Mouse (Mus musculus): ENCODE measurements around the gene Gpr146. TPM values are rescaled to one million over a fixed set of nuclear protein-coding genes. Genes with fewer than 3 reads are reported as not detected.

Gpr146 gene
- total RNA-seq, 2 experiments from 2014 or later = 6.8 to 7.8 TPM

- peak; percentile 78 to 84 for DNase-seq (ENCODE audit: low spot score in 2 of 2)
These were observed 22.2 kb upstream of the Gpr146 start for GRCm38 (mm10) chr5:139355235-139355772.

GRCm38 (mm10) chr5:139358653-139359052 is 18.8 kb upstream of the Gpr146 start:
- DNase-seq (ENCODE audit: low spot score in 2 of 2) = peak in 1 of 2 experiments; percentile 49

GRCm38 (mm10) chr5:139359244-139359643 is 18.3 kb upstream of the Gpr146 start:
- no peak for DNase-seq (ENCODE audit: low spot score in 2 of 2)

GRCm38 (mm10) chr5:139363858-139364257 is 13.6 kb upstream of the Gpr146 start:
- DNase-seq (ENCODE audit: low spot score in 2 of 2) = peak; percentile 55

GRCm38 (mm10) chr5:139364260-139364910 is 13.1 kb upstream of the Gpr146 start:
- peak; percentile 97 for DNase-seq (ENCODE audit: low spot score in 2 of 2)

- peak; percentile 57 to 62 for DNase-seq (ENCODE audit: low spot score in 2 of 2)
These were observed 12.5 kb upstream of the Gpr146 start for GRCm38 (mm10) chr5:139364911-139365571.

- no peak for DNase-seq (ENCODE audit: low spot score in 2 of 2)
These were observed 11.7 kb upstream of the Gpr146 start for GRCm38 (mm10) chr5:139365827-139366226.

- no peak for DNase-seq (ENCODE audit: low spot score in 2 of 2)
These were observed 11.0 kb upstream of the Gpr146 start for GRCm38 (mm10) chr5:139366484-139366883.

- no peak for DNase-seq (ENCODE audit: low spot score in 2 of 2)
These were observed 9.5 kb upstream of the Gpr146 start for GRCm38 (mm10) chr5:139367884-139368458.

- DNase-seq (ENCODE audit: low spot score in 2 of 2) = no peak
These were observed 8.7 kb upstream of the Gpr146 start for GRCm38 (mm10) chr5:139368638-139369320.

- DNase-seq (ENCODE audit: low spot score in 2 of 2) = no peak
These were observed 7.2 kb upstream of the Gpr146 start for GRCm38 (mm10) chr5:139370336-139370735.

GRCm38 (mm10) chr5:139371118-139371517 is 6.4 kb upstream of the Gpr146 start:
- no peak for DNase-seq (ENCODE audit: low spot score in 2 of 2)

GRCm38 (mm10) chr5:139371631-139372401 is 5.7 kb upstream of the Gpr146 start:
- peak; percentile 88 to 89 for DNase-seq (ENCODE audit: low spot score in 2 of 2)

- DNase-seq (ENCODE audit: low spot score in 2 of 2) = no peak
These were observed 4.4 kb upstream of the Gpr146 start for GRCm38 (mm10) chr5:139373126-139373525.

- no peak for DNase-seq (ENCODE audit: low spot score in 2 of 2)
These were observed 3.5 kb upstream of the Gpr146 start for GRCm38 (mm10) chr5:139373889-139374444.

GRCm38 (mm10) chr5:139374841-139375240 is 2.7 kb upstream of the Gpr146 start:
- DNase-seq (ENCODE audit: low spot score in 2 of 2) = no peak

- no peak for DNase-seq (ENCODE audit: low spot score in 2 of 2)
These were observed 717 bp downstream of the Gpr146 start for GRCm38 (mm10) chr5:139378271-139378556.

GRCm38 (mm10) chr5:139378986-139379629 is 1.6 kb downstream of the Gpr146 start:
- DNase-seq (ENCODE audit: low spot score in 2 of 2) = peak in 1 of 2 experiments; percentile 52

GRCm38 (mm10) chr5:139379771-139380384 is 2.4 kb downstream of the Gpr146 start:
- DNase-seq (ENCODE audit: low spot score in 2 of 2) = no peak

Data from layer of hippocampus, postnatal 10 days (tissue).